Mouse (Mus musculus): ENCODE results near the gene Taar7e. TPM values are rescaled to one million over a fixed set of nuclear protein-coding genes. Genes with fewer than 3 reads are reported as not detected.
"Not testable (repeated sequence)": the region's sequence is repeated elsewhere in the genome, so short reads cannot be mapped to it uniquely, and the experiment has no call there.

The Taar7e gene
- polyA plus RNA-seq, 1 experiment from 2014 or later: not detected

- no peak for DNase-seq (ENCODE audit: low spot score)
- Histone ChIP-seq H3K4me2 (ENCODE audit: low read depth, low read length) (no peak overlapping the region), H3K27ac (replicated peaks; ENCODE audit: low read depth, low read length) (no peak overlapping the region), H3K36me3 (replicated peaks; ENCODE audit: control insufficient read depth, insufficient read depth, low read depth, low read length) (no peaks in the 10 kb centered on the region), H3K9ac (replicated peaks; ENCODE audit: low read length) (no peak overlapping the region), H3K4me1 (ENCODE audit: control insufficient read depth, insufficient read depth, low read length) (no peaks in the 10 kb centered on the region), H3K27me3 (ENCODE audit: control insufficient read depth, insufficient read depth, low read length) (no peaks in the 10 kb centered on the region), H3K9me3 (replicated peaks; ENCODE audit: control insufficient read depth, low read length) (no peaks in the 10 kb centered on the region), H3K4me3 (ENCODE audit: low read depth, low read length) (no peak overlapping the region)
- no peak for ATAC-seq (replicated peaks; ENCODE audit: insufficient number of reproducible peaks, low FRiP score, low TSS enrichment, low read depth)
- 81% methylated on average over 2 of the region's 2 CpGs for WGBS
These were observed 2.9 kb downstream of the Taar7e start for GRCm38 (mm10) chr10:24040120-24040869.

DNA sequence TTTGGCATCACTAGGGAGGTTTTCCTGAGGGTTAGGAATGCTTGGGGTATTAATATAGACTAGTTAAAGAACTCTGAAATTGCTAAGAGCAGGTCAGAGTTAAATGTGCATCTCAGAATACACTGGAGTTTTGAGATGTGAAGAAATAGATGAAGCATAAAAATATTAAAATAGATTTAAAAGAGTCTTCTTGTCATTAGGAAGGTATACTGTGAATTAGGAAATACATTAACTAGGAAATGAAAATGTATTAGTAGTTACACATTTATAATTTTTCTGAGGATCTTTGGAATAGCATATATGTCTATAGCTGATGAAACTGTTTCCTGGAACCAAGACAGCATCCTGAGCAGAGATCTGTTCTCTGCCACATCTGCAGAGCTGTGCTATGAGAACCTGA, 11.8 kb downstream of the Taar7e start, which contains the start of gene Taar7f:
Gene Taar7f, plus strand, starts transcription at position 301 of the 400 bp plus-strand sequence.
- Histone ChIP-seq H3K9ac (replicated peaks; ENCODE audit: low read length) (no peak within 1 kb of the TSS), H3K27ac (replicated peaks; ENCODE audit: low read depth, low read length) (no peak within 1 kb of the TSS), H3K4me1 (ENCODE audit: control insufficient read depth, insufficient read depth, low read length) (no peaks in the 10 kb centered on the region), H3K4me3 (ENCODE audit: low read depth, low read length) (no peak within 1 kb of the TSS), H3K27me3 (ENCODE audit: control insufficient read depth, insufficient read depth, low read length) (no peaks in the 10 kb centered on the region), H3K4me2 (ENCODE audit: low read depth, low read length) (no peak within 1 kb of the TSS), H3K9me3 (replicated peaks; ENCODE audit: control insufficient read depth, low read length) (no peaks in the 10 kb centered on the region), H3K36me3 (replicated peaks; ENCODE audit: control insufficient read depth, insufficient read depth, low read depth, low read length) (no peaks in the 10 kb centered on the region)
- ATAC-seq (replicated peaks; ENCODE audit: insufficient number of reproducible peaks, low FRiP score, low TSS enrichment, low read depth) (no peak), DNase-seq (ENCODE audit: low spot score) (no peak)

- Histone ChIP-seq H3K9ac (replicated peaks; ENCODE audit: low read length) (no peak overlapping the region), H3K27ac (replicated peaks; ENCODE audit: low read depth, low read length) (no peak overlapping the region), H3K36me3 (replicated peaks; ENCODE audit: control insufficient read depth, insufficient read depth, low read depth, low read length) (no peaks in the 10 kb centered on the region), H3K27me3 (ENCODE audit: control insufficient read depth, insufficient read depth, low read length) (no peaks in the 10 kb centered on the region), H3K4me3 (ENCODE audit: low read depth, low read length) (no peak overlapping the region), H3K4me1 (ENCODE audit: control insufficient read depth, insufficient read depth, low read length) (no peaks in the 10 kb centered on the region), H3K9me3 (replicated peaks; ENCODE audit: control insufficient read depth, low read length) (no peaks in the 10 kb centered on the region), H3K4me2 (ENCODE audit: low read depth, low read length) (no peak overlapping the region)
- WGBS: 59% methylated on average over 5 of the region's 5 CpGs
- DNase-seq (ENCODE audit: low spot score) (no peak), ATAC-seq (replicated peaks; ENCODE audit: insufficient number of reproducible peaks, low FRiP score, low TSS enrichment, low read depth) (no peak)
These were observed 14.6 kb downstream of the Taar7e start for GRCm38 (mm10) chr10:24052039-24052438.

DNA sequence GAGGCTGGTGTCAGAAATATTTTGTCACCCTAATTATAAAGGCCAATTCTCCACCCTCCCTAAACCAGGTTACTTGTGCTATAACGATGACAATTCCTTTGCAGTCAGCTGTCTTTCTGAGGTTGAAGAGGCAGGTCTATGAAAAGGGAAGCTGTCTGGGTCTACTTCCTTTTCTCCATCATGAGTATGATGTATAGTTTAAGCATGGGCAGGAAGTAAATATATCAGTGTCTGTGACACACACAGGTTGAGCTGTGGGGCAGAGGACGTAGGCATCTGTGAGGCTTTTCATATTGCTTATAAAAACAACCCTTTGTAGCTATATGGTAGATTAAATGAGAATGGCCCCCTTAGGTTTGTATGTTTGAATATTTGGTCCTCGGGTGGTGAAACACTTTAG, 21.6 kb downstream of the Taar7e start:
- Histone ChIP-seq H3K4me3 (ENCODE audit: low read depth, low read length) (no peak overlapping the region), H3K4me1 (ENCODE audit: control insufficient read depth, insufficient read depth, low read length) (no peaks in the 10 kb centered on the region), H3K27ac (replicated peaks; ENCODE audit: low read depth, low read length) (no peak overlapping the region), H3K27me3 (ENCODE audit: control insufficient read depth, insufficient read depth, low read length) (no peaks in the 10 kb centered on the region), H3K9me3 (replicated peaks; ENCODE audit: control insufficient read depth, low read length) (no peaks in the 10 kb centered on the region), H3K36me3 (replicated peaks; ENCODE audit: control insufficient read depth, insufficient read depth, low read depth, low read length) (no peaks in the 10 kb centered on the region), H3K4me2 (ENCODE audit: low read depth, low read length) (no peak overlapping the region), H3K9ac (replicated peaks; ENCODE audit: low read length) (no peak overlapping the region)
- no peak for DNase-seq (ENCODE audit: low spot score)
- 84% methylated on average over 3 of the region's 3 CpGs for WGBS
- ATAC-seq (replicated peaks; ENCODE audit: insufficient number of reproducible peaks, low FRiP score, low TSS enrichment, low read depth): no peak

DNA sequence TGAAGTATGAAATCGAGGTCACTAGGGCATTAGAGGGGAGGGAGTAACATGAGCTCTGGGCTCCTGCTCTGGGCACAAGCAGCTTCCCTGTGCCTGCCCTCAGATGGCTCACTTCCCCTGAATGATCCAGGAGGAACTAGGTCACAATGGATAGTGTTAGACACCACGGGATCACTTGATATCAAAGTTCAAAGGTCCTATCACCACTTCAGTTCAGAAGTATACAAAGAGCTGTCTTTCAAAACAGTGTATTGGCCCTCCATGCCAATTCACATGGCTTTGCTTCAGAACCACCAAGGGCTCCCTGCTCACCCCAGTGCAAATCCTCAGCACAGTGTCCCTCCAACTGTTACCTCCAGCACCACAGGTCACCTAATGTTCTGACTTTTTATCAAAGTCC, 37.3 kb downstream of the Taar7e start:
- not testable (repeated sequence) for H3K4me3 ChIP-seq (ENCODE audit: low read depth, low read length); H3K9me3 ChIP-seq (replicated peaks; ENCODE audit: control insufficient read depth, low read length); H3K27me3 ChIP-seq (ENCODE audit: control insufficient read depth, insufficient read depth, low read length); H3K36me3 ChIP-seq (replicated peaks; ENCODE audit: control insufficient read depth, insufficient read depth, low read depth, low read length); H3K4me1 ChIP-seq (ENCODE audit: control insufficient read depth, insufficient read depth, low read length); H3K27ac ChIP-seq (replicated peaks; ENCODE audit: low read depth, low read length); H3K9ac ChIP-seq (replicated peaks; ENCODE audit: low read length); H3K4me2 ChIP-seq (ENCODE audit: low read depth, low read length); DNase-seq (ENCODE audit: low spot score); ATAC-seq (replicated peaks; ENCODE audit: insufficient number of reproducible peaks, low FRiP score, low TSS enrichment, low read depth)
- WGBS: 35% methylated on average over 2 of the region's 2 CpGs

- 86% methylated on average over 2 of the region's 4 CpGs for WGBS
- H3K9ac ChIP-seq (replicated peaks; ENCODE audit: low read length); H3K27me3 ChIP-seq (ENCODE audit: control insufficient read depth, insufficient read depth, low read length); H3K36me3 ChIP-seq (replicated peaks; ENCODE audit: control insufficient read depth, insufficient read depth, low read depth, low read length); ATAC-seq (replicated peaks; ENCODE audit: insufficient number of reproducible peaks, low FRiP score, low TSS enrichment, low read depth); H3K4me1 ChIP-seq (ENCODE audit: control insufficient read depth, insufficient read depth, low read length); H3K27ac ChIP-seq (replicated peaks; ENCODE audit: low read depth, low read length); H3K4me2 ChIP-seq (ENCODE audit: low read depth, low read length); DNase-seq (ENCODE audit: low spot score); H3K9me3 ChIP-seq (replicated peaks; ENCODE audit: control insufficient read depth, low read length); H3K4me3 ChIP-seq (ENCODE audit: low read depth, low read length): not testable (repeated sequence)
These were observed 38.8 kb downstream of the Taar7e start, which contains the start of gene Taar8a for GRCm38 (mm10) chr10:24076200-24076599. Gene Taar8a (plus strand): TSS chr10:24076500.

DNA sequence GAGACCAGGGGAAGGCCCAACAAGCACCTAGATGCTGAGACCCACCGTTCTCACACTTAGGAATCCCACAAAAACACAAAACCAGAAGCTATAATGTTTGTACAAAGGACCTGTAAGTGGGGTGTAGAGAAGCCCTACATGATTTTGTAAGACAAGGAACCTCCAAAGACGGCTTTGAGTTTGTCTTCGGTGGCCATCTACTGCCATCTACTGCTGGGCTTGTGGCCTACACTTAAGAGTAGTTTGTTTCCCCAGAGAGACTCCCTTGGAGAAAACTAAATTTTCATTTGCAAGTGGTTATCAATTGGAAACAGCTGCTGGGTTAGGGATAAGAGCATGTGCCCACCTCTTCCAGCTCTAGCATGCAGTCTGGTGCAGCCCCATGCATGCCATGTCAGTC, 42.8 kb downstream of the Taar7e start:
- 36% methylated on average over 3 of the region's 3 CpGs for WGBS
- Histone ChIP-seq H3K4me1 (ENCODE audit: control insufficient read depth, insufficient read depth, low read length) (no peaks in the 10 kb centered on the region), H3K27ac (replicated peaks; ENCODE audit: low read depth, low read length) (no peak overlapping the region), H3K36me3 (replicated peaks; ENCODE audit: control insufficient read depth, insufficient read depth, low read depth, low read length) (no peaks in the 10 kb centered on the region), H3K27me3 (ENCODE audit: control insufficient read depth, insufficient read depth, low read length) (no peaks in the 10 kb centered on the region), H3K9ac (replicated peaks; ENCODE audit: low read length) (no peak overlapping the region), H3K4me3 (ENCODE audit: low read depth, low read length) (no peak overlapping the region), H3K4me2 (ENCODE audit: low read depth, low read length) (no peak overlapping the region), H3K9me3 (replicated peaks; ENCODE audit: control insufficient read depth, low read length) (no peaks in the 10 kb centered on the region)
- ATAC-seq (replicated peaks; ENCODE audit: insufficient number of reproducible peaks, low FRiP score, low TSS enrichment, low read depth): no peak
- DNase-seq (ENCODE audit: low spot score): peak; percentile 67

GRCm38 (mm10) chr10:24085936-24086335, 48.5 kb downstream of the Taar7e start:
- Histone ChIP-seq H3K9me3 (replicated peaks; ENCODE audit: control insufficient read depth, low read length) (no peaks in the 10 kb centered on the region), H3K27me3 (ENCODE audit: control insufficient read depth, insufficient read depth, low read length) (no peaks in the 10 kb centered on the region), H3K9ac (replicated peaks; ENCODE audit: low read length) (no peak overlapping the region), H3K4me2 (ENCODE audit: low read depth, low read length) (no peak overlapping the region), H3K27ac (replicated peaks; ENCODE audit: low read depth, low read length) (no peak overlapping the region), H3K4me1 (ENCODE audit: control insufficient read depth, insufficient read depth, low read length) (no peaks in the 10 kb centered on the region), H3K4me3 (ENCODE audit: low read depth, low read length) (no peak overlapping the region), H3K36me3 (replicated peaks; ENCODE audit: control insufficient read depth, insufficient read depth, low read depth, low read length) (no peaks in the 10 kb centered on the region)
- WGBS: 76% methylated on average over 5 of the region's 5 CpGs
- no peak for DNase-seq (ENCODE audit: low spot score)
- no peak for ATAC-seq (replicated peaks; ENCODE audit: insufficient number of reproducible peaks, low FRiP score, low TSS enrichment, low read depth)

Data from embryonic facial prominence, embryonic 11.5 days (tissue).